Mouse (Mus musculus): ENCODE measurements around the gene Ccna1.

GRCm38 (mm10) chr3:55062653-55063052 is 7.4 kb upstream of the Ccna1 start:
- no peak for TF ChIP-seq CTCF (IDR thresholded peaks at IDR 0.05; ENCODE audit: low read depth)
- TF ChIP-seq EP300 (optimal IDR thresholded peaks at IDR 0.05) = no peak
